7 mouse cellular contexts compared by ENCODE assay signal in the genomic region with DNA sequence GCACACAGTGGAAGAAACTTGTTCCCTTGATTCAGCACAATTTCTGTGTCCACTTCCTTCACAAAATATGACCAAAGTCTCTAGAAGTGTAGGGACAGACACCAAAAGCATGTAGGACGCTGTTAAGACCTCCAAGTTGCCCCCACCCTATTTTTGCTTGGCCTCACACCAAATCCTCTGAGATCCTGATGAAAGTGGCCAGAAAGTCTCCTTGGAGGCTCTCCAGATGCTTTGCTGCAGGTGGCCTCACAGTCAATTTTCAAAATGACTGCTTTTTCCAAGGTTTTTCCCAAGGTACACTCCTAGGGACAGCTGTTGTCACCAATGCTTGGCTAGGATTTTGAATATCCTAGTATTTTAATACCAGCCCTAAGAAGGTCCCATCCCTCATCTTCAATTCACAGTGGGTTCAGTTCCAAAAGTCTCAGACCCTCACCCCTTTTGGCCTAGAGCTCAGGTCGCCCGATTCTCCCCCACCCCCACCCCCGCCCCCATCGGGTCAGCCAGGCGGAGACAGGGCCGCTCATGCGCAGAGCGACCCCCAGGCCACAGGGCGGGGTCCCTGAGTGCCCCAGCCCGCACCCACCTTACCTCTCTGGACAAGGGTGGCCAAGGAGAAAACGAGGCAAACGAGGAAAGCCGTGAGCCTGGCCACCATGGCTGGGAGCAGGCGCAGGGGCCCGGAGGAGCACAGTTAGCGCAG. TPM values are rescaled to one million over a fixed set of nuclear protein-coding genes. Genes with fewer than 3 reads are reported as not detected.
DNase-seq lines count a peak whose midpoint lies in the region; ATAC-seq lines count a peak whose summit lies in the region.

No protein-coding gene starts in this region.

- 23% methylated on average over 13 of the region's 17 CpGs for WGBS in neural tube, embryonic 11.5 days
- WGBS in hindbrain, embryonic 14.5 days: 24% methylated on average over 17 of the region's 17 CpGs
- WGBS in midbrain, embryonic 12.5 days: 22% methylated on average over 17 of the region's 17 CpGs

- peak overlapping the region; percentile 41 for H3K4me3 ChIP-seq in neural tube, embryonic 11.5 days (ENCODE audit: low read depth, low read length)
- H3K4me3 ChIP-seq in hindbrain, embryonic 14.5 days (replicated peaks; ENCODE audit: low read length): peak overlapping the region; percentile 43
- peak overlapping the region; percentile 51 for H3K4me3 ChIP-seq in midbrain, embryonic 12.5 days

- H3K27me3 ChIP-seq in neural tube, embryonic 11.5 days (ENCODE audit: control insufficient read depth, insufficient read depth, low read length): no peaks in the 10 kb centered on the region
- no peaks in the 10 kb centered on the region for H3K27me3 ChIP-seq in hindbrain, embryonic 14.5 days (ENCODE audit: control insufficient read depth, insufficient read depth, low read length)
- H3K27me3 ChIP-seq in midbrain, embryonic 12.5 days: no peaks in the 10 kb centered on the region

- no peaks in the 10 kb centered on the region for H3K36me3 ChIP-seq in neural tube, embryonic 11.5 days (ENCODE audit: control insufficient read depth, insufficient read depth, low read length)
- no peaks in the 10 kb centered on the region for H3K36me3 ChIP-seq in hindbrain, embryonic 14.5 days (replicated peaks; ENCODE audit: control insufficient read depth, insufficient read depth)
- H3K36me3 ChIP-seq in midbrain, embryonic 12.5 days: no peaks in the 10 kb centered on the region

- no peaks in the 10 kb centered on the region for H3K9me3 ChIP-seq in neural tube, embryonic 11.5 days (ENCODE audit: control insufficient read depth, low read length)
- H3K9me3 ChIP-seq in hindbrain, embryonic 14.5 days (ENCODE audit: control insufficient read depth, low read length): no peaks in the 10 kb centered on the region
- H3K9me3 ChIP-seq in midbrain, embryonic 12.5 days: no peaks in the 10 kb centered on the region

- peak; percentile 78 for ATAC-seq in neural tube, embryonic 11.5 days (ENCODE audit: insufficient read depth, low FRiP score, low TSS enrichment)
- no peak; the same call in 1 of the 2 replicates for ATAC-seq in hindbrain, embryonic 14.5 days (ENCODE audit: low FRiP score)
- ATAC-seq in midbrain, embryonic 12.5 days (ENCODE audit: low FRiP score, low read depth): peak; percentile 85

- no peak for DNase-seq in neural tube, embryonic 11.5 days (ENCODE audit: low spot score)
- DNase-seq in neural tube, embryonic 10.5 days (ENCODE audit: extremely low spot score, low spot score): no peak
- DNase-seq in cerebellum, postnatal 36 days: peak; percentile 4 to 8
- no peak for DNase-seq in hindbrain, embryonic 14.5 days (ENCODE audit: low spot score)
- no peak for DNase-seq in adrenal gland, postnatal 25 days
- DNase-seq in thymus, postnatal 0 days (ENCODE audit: low spot score): no peak

- peak overlapping the region; percentile 67; the same call in 1 of the 2 replicates for H3K27ac ChIP-seq in neural tube, embryonic 11.5 days (ENCODE audit: low read depth, low read length)
- peak overlapping the region; percentile 86 for H3K27ac ChIP-seq in hindbrain, embryonic 14.5 days
- peak overlapping the region; percentile 85 for H3K27ac ChIP-seq in midbrain, embryonic 12.5 days (replicated peaks)

- H3K4me2 ChIP-seq in neural tube, embryonic 11.5 days (ENCODE audit: low read depth): peak overlapping the region; percentile 62
- H3K4me2 ChIP-seq in hindbrain, embryonic 14.5 days (replicated peaks): peak overlapping the region; percentile 63
- H3K4me2 ChIP-seq in midbrain, embryonic 12.5 days (replicated peaks): peak overlapping the region; percentile 60

- H3K9ac ChIP-seq in neural tube, embryonic 11.5 days (ENCODE audit: low read length): peak overlapping the region; percentile 64
- peak overlapping the region; percentile 61 for H3K9ac ChIP-seq in hindbrain, embryonic 14.5 days
- H3K9ac ChIP-seq in midbrain, embryonic 12.5 days (replicated peaks): peak overlapping the region; percentile 61; the same call in 1 of the 2 replicates

- no peaks in the 10 kb centered on the region for H3K4me1 ChIP-seq in neural tube, embryonic 11.5 days (ENCODE audit: control insufficient read depth, insufficient read depth, low read length)
- H3K4me1 ChIP-seq in hindbrain, embryonic 14.5 days (replicated peaks; ENCODE audit: control insufficient read depth, insufficient read depth, low read length): peaks cover 14% of the 10 kb centered on the region; the same call in 1 of the 2 replicates
- peaks cover 2% of the 10 kb centered on the region; the same call in 1 of the 2 replicates for H3K4me1 ChIP-seq in midbrain, embryonic 12.5 days

RNA-seq across cellular contexts. Expression of gene Cd99l2, which starts 0.6 kb away (rescaled TPM):
- 28.7 and 33.4 TPM in 2 replicates for polyA plus RNA-seq in neural tube, embryonic 11.5 days (2014; fragmentation: Nextera tagmentation; extraction: Ambion mirVana)
- polyA plus RNA-seq in hindbrain, embryonic 14.5 days (2014; fragmentation: Nextera tagmentation; extraction: Ambion mirVana): 66.7 and 77.7 TPM in 2 replicates
- polyA plus RNA-seq in midbrain, embryonic 12.5 days (2016; fragmentation: Nextera tagmentation; extraction: Ambion mirVana): 38.6 and 40.0 TPM in 2 replicates
- 72.9 and 80.4 TPM in 2 replicates for total RNA-seq in adrenal gland, postnatal 25 days (2021)
- polyA plus RNA-seq in thymus, postnatal 0 days (2015; fragmentation: Nextera tagmentation; extraction: Ambion mirVana): 10.7 and 11.2 TPM in 2 replicates

Comparison
In these comparisons a context has a peak if more than half of its experiments do, and no peak if none do; other contexts are left out.
1. DNase-seq: peak in cerebellum, postnatal 36 days (2 of 2); none in neural tube, embryonic 11.5 days (single experiment), neural tube, embryonic 10.5 days (single experiment), hindbrain, embryonic 14.5 days (single experiment), adrenal gland, postnatal 25 days (single experiment) and thymus, postnatal 0 days (single experiment).
2. Peak in every context shown above with its lines, with median percentiles within 50 percentile points of each other: H3K27ac ChIP-seq, H3K4me2 ChIP-seq, H3K4me3 ChIP-seq and H3K9ac ChIP-seq.